Mouse (Mus musculus) brain, embryonic 14.5 days (tissue): Measurements from ENCODE around the gene Uts2b.

Experiments used
- CTCF ChIP-seq: fragments of 200-500 bp; IDR thresholded peaks from 2 replicates; pipeline ENCODE4 v1.5.1; 2012; ENCODE audit warnings: inconsistent platforms, mild to moderate bottlenecking, moderate library complexity, borderline replicate concordance; ENCODE audit not compliant: insufficient read depth, insufficient read length; ENCODE audit errors: extremely low read depth
- POLR2A ChIP-seq: fragments of 200-500 bp; IDR thresholded peaks from 2 replicates; pipeline ENCODE4 v1.6.1; 2012; ENCODE audit warnings: mild to moderate bottlenecking, inconsistent platforms, borderline replicate concordance; ENCODE audit not compliant: poor library complexity, insufficient read depth, insufficient read length, severe bottlenecking; ENCODE audit errors: extremely low read depth

DNA sequence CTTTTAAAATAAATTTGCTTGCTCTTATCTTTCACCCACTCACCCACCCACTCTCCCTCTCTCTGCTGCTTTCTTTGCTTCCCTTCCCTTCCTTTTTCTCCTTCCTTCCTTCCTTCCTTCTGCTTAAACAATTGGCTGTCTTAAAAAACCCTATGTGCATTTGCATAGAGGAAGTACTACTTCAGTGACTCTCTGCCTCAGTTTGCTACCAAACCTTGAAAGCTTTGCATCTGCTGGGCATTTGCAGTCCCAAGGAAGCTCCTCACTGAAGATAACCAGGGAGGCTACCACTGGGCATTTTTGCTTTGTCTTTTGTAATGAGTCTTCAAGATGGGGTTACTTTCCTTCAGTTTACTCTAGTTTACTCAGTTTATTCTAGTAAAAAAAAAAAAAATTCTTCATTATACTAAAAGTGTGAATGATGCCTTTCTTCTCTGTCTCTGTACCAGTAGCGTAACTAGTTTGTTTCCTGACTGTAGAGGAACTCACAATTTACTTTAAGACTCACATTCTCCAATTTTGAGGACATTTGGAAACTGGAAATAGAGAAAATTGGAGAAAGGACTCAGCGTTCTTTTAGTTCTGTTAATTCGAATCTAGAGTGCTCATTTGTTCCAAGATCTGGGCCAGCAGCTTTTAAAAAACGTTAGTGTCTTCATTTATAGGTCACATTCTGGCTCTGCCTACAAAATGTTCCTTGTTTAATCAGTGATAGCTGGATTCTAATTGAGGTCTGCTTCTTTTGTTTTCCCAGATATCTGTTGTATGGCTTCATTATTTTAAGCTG, 25.4 kb upstream of the Uts2b start:
- TF ChIP-seq POLR2A (no peak), CTCF (no peak)
